Mouse (Mus musculus) lung, postnatal 0 days (tissue): ENCODE measurements at regions not wholly inside any gene's neighbourhood (a gene's known extent, or its start where the extent isn't known, plus 50 kb on each side); places are given as distances from the start of the nearest gene placed in this dataset.

ENCODE experiments used
- CTCF ChIP-seq: IDR thresholded peaks from 2 replicates; pipeline ENCODE4 v1.5.1; 2016; ENCODE audit warnings: antibody characterized with exemption, mild to moderate bottlenecking
- EP300 ChIP-seq: IDR thresholded peaks from 2 replicates; pipeline ENCODE4 v1.6.1; 2016; ENCODE audit warnings: antibody characterized with exemption, mild to moderate bottlenecking, control low read depth

DNA sequence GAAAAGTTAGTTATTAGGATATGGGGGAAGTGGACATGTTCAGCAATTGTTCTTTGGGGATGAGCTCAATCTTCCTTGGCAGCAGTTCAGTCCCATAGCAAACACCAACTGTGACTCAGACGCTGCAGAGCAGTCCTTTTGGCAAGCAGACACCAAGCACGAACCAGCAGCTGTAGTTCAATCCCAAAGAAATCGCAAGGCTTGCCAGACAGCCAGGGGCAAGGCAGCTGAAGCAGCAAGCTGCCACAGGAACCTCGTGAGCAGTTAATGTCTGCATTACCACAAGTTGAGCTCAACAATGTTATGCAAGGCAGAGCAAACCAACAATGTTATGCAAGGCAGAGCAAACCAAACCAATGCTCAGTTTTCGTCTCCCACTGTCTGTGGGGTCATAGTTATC lies 442.6 kb downstream of the Atp23 start:
- no peak for TF ChIP-seq CTCF
- no peak for TF ChIP-seq EP300
